Comparison of ENCODE assay signal across 8 mouse cellular contexts in the genomic region with DNA sequence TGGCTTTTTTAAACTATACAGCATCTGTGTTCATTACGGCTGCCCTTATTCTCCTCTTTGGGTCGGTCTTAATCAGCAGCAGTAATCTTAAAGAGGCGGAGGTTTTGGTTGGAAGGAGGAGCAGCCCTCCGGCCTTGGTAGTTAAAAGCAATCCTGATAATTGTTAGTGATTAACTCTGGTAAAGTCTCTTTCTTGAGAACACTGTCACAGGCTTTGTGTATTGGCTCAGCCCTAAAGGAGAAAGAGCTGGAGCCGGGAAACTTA. TPM values are rescaled to one million over a fixed set of nuclear protein-coding genes. Genes with fewer than 3 reads are reported as not detected.
DNase-seq lines count a peak whose midpoint lies in the region; ATAC-seq and TF ChIP-seq lines count a peak whose summit lies in the region.

No protein-coding gene starts in this region.

- H3K27me3 ChIP-seq in liver, embryonic 11.5 days (replicated peaks; ENCODE audit: control insufficient read depth, insufficient read depth, low read length): no peaks in the 10 kb centered on the region
- no peaks in the 10 kb centered on the region for H3K27me3 ChIP-seq in limb, embryonic 12.5 days

- H3K27ac ChIP-seq in liver, embryonic 11.5 days (ENCODE audit: low read depth, low read length): peak overlapping the region; percentile 85
- peak overlapping the region; percentile 15; the same call in 1 of the 2 replicates for H3K27ac ChIP-seq in embryonic fibroblast, embryonic 13.5 days (ENCODE audit: insufficient read depth, low read length)
- H3K27ac ChIP-seq in limb, embryonic 12.5 days: peak overlapping the region; percentile 88; the same call in 1 of the 2 replicates

- ATAC-seq in liver, embryonic 11.5 days (replicated peaks; ENCODE audit: low FRiP score): no peak
- no peak for ATAC-seq in limb, embryonic 12.5 days (ENCODE audit: insufficient number of reproducible peaks, insufficient read depth, low FRiP score, low TSS enrichment, low read depth)

- WGBS in liver, embryonic 11.5 days: 5% methylated on average over 5 of the region's 5 CpGs
- WGBS in limb, embryonic 12.5 days: 4% methylated on average over 5 of the region's 5 CpGs

- no peak for TF ChIP-seq POLR2A in embryonic fibroblast, embryonic 13.5 days (IDR thresholded peaks at IDR 0.05; ENCODE audit: low read depth, low read length)

- H3K4me1 ChIP-seq in liver, embryonic 11.5 days (replicated peaks; ENCODE audit: control insufficient read depth, insufficient read depth, low read length): peaks cover 45% of the 10 kb centered on the region
- peaks cover 13% of the 10 kb centered on the region for H3K4me1 ChIP-seq in embryonic fibroblast, embryonic 13.5 days (ENCODE audit: control insufficient read depth, insufficient read depth, low read length)
- peaks cover 19% of the 10 kb centered on the region for H3K4me1 ChIP-seq in limb, embryonic 12.5 days (replicated peaks)

- H3K4me2 ChIP-seq in liver, embryonic 11.5 days: peak overlapping the region; percentile 91
- H3K4me2 ChIP-seq in limb, embryonic 12.5 days: peak overlapping the region; percentile 76

- no peaks in the 10 kb centered on the region for H3K9me3 ChIP-seq in liver, embryonic 11.5 days (ENCODE audit: control insufficient read depth, low read length)
- no peaks in the 10 kb centered on the region for H3K9me3 ChIP-seq in limb, embryonic 12.5 days

- H3K36me3 ChIP-seq in liver, embryonic 11.5 days (ENCODE audit: control insufficient read depth, insufficient read depth, low read length): no peaks in the 10 kb centered on the region
- no peaks in the 10 kb centered on the region for H3K36me3 ChIP-seq in limb, embryonic 12.5 days

- TF ChIP-seq CTCF in embryonic fibroblast, embryonic 13.5 days (IDR thresholded peaks at IDR 0.05; ENCODE audit: borderline replicate concordance, insufficient read depth, low read length): no peak

- peak overlapping the region; percentile 79 for H3K4me3 ChIP-seq in liver, embryonic 11.5 days (ENCODE audit: low read depth, low read length)
- H3K4me3 ChIP-seq in embryonic fibroblast, embryonic 13.5 days (ENCODE audit: insufficient read depth, low read length): peak overlapping the region; percentile 76
- peak overlapping the region; percentile 75 for H3K4me3 ChIP-seq in limb, embryonic 12.5 days (replicated peaks)

- no peak for DNase-seq in liver, embryonic 11.5 days (ENCODE audit: low spot score)
- no peak for DNase-seq in liver
- peak; percentile 17 for DNase-seq in retina, embryonic 14.5 days (ENCODE audit: low spot score)
- DNase-seq in adrenal gland, adult 18-20 months (ENCODE audit: low spot score in 2 of 2): no peak
- no peak for DNase-seq in ovary, adult 18-20 months (ENCODE audit: low spot score)
- DNase-seq in cerebellum, postnatal 36 days: no peak

- H3K9ac ChIP-seq in liver, embryonic 11.5 days (ENCODE audit: low read depth, low read length): peak overlapping the region; percentile 74
- H3K9ac ChIP-seq in limb, embryonic 12.5 days (replicated peaks): peak overlapping the region; percentile 84

RNA-seq across cellular contexts. Expression of a gene that starts 21.6 kb away (rescaled TPM):
- polyA plus RNA-seq in liver, embryonic 11.5 days (2014; fragmentation: Nextera tagmentation; extraction: Ambion mirVana): 13.9 and 17.3 TPM in 2 replicates
- polyA plus RNA-seq in embryonic fibroblast, embryonic 13.5 days (2011; ENCODE audit: insufficient read length, low read depth, missing spikeins): 10.2 and 15.5 TPM in 2 replicates
- 12.7 and 14.5 TPM in 2 replicates for polyA plus RNA-seq in limb, embryonic 12.5 days (2016; fragmentation: Nextera tagmentation; extraction: Ambion mirVana)
- total RNA-seq in adrenal gland, adult 18-20 months (2021): 10 to 100 TPM; 19.3 to 22.1 TPM

RNA-seq across cellular contexts. Expression of a gene that starts 35.9 kb away (rescaled TPM):
- 39.0 and 40.8 TPM in 2 replicates for polyA plus RNA-seq in liver, embryonic 11.5 days (2014; fragmentation: Nextera tagmentation; extraction: Ambion mirVana)
- polyA plus RNA-seq in embryonic fibroblast, embryonic 13.5 days (2011; ENCODE audit: insufficient read length, low read depth, missing spikeins): 17.0 and 18.5 TPM in 2 replicates
- 39.2 and 41.0 TPM in 2 replicates for polyA plus RNA-seq in limb, embryonic 12.5 days (2016; fragmentation: Nextera tagmentation; extraction: Ambion mirVana)
- 10 to 100 TPM; 27.8 to 31.7 TPM for total RNA-seq in adrenal gland, adult 18-20 months (2021)

RNA-seq across cellular contexts. Expression of a gene that starts 49.3 kb away (rescaled TPM):
- polyA plus RNA-seq in liver, embryonic 11.5 days (2014; fragmentation: Nextera tagmentation; extraction: Ambion mirVana): 53.8 and 57.6 TPM in 2 replicates
- 40.5 and 45.1 TPM in 2 replicates for polyA plus RNA-seq in embryonic fibroblast, embryonic 13.5 days (2011; ENCODE audit: insufficient read length, low read depth, missing spikeins)
- 115 and 128 TPM in 2 replicates for polyA plus RNA-seq in limb, embryonic 12.5 days (2016; fragmentation: Nextera tagmentation; extraction: Ambion mirVana)
- 10 to 100 TPM; 29.9 to 34.1 TPM for total RNA-seq in adrenal gland, adult 18-20 months (2021)

Comparison
In these comparisons a context has a peak if more than half of its experiments do, and no peak if none do; other contexts are left out.
1. H3K27ac ChIP-seq: peak in every context shown above with its lines; median percentile 88 in limb, embryonic 12.5 days; 85 in liver, embryonic 11.5 days; 15 in embryonic fibroblast, embryonic 13.5 days.